Mouse (Mus musculus): ENCODE data around the gene Gm21976. TPM values are rescaled to one million over a fixed set of nuclear protein-coding genes. Genes with fewer than 3 reads are reported as not detected.

Gm21976 gene
- 2.2 and 2.8 TPM in 2 replicates for polyA plus RNA-seq (2012; rRNA removed)

- no peak for DNase-seq (ENCODE audit: low read depth)
Observed at GRCm38 (mm10) chr13:98279686-98280085, at the start of gene Gm21976. Gene Gm21976 (plus strand): TSS chr13:98279887.

GRCm38 (mm10) chr13:98230511-98230910 is 49.2 kb upstream of the Gm21976 start:
- DNase-seq (ENCODE audit: low read depth), result no peak

GRCm38 (mm10) chr13:98235451-98235850 is 44.2 kb upstream of the Gm21976 start:
- no peak for DNase-seq (ENCODE audit: low read depth)

- DNase-seq (ENCODE audit: low read depth), result no peak
Observed at GRCm38 (mm10) chr13:98239978-98240641, 39.6 kb upstream of the Gm21976 start.

- DNase-seq (ENCODE audit: low read depth), result no peak
Observed at GRCm38 (mm10) chr13:98241531-98242282, 38.0 kb upstream of the Gm21976 start.

- DNase-seq (ENCODE audit: low read depth), result no peak
Observed at GRCm38 (mm10) chr13:98244571-98245350, 34.9 kb upstream of the Gm21976 start.

- no peak for DNase-seq (ENCODE audit: low read depth)
Observed at GRCm38 (mm10) chr13:98245386-98245785, 34.3 kb upstream of the Gm21976 start.

GRCm38 (mm10) chr13:98249594-98249993 is 30.1 kb upstream of the Gm21976 start:
- no peak for DNase-seq (ENCODE audit: low read depth)

- DNase-seq (ENCODE audit: low read depth), result no peak
Observed at GRCm38 (mm10) chr13:98254921-98255320, 24.8 kb upstream of the Gm21976 start.

GRCm38 (mm10) chr13:98262636-98263457 is 16.8 kb upstream of the Gm21976 start, which contains the start of the genes Utp15 and Ankra2:
Gene Utp15 (minus strand): TSS chr13:98263041.
Gene Ankra2 (plus strand): TSS chr13:98263074.
- DNase-seq (ENCODE audit: low read depth), result peak; percentile 77

- DNase-seq (ENCODE audit: low read depth), result no peak
Observed at GRCm38 (mm10) chr13:98263458-98263987, 16.2 kb upstream of the Gm21976 start.

GRCm38 (mm10) chr13:98264111-98264510 is 15.6 kb upstream of the Gm21976 start:
- no peak for DNase-seq (ENCODE audit: low read depth)

GRCm38 (mm10) chr13:98274023-98274422 is 5.7 kb upstream of the Gm21976 start:
- no peak for DNase-seq (ENCODE audit: low read depth)

GRCm38 (mm10) chr13:98275646-98276045 is 4.0 kb upstream of the Gm21976 start:
- no peak for DNase-seq (ENCODE audit: low read depth)

GRCm38 (mm10) chr13:98276253-98276652 is 3.4 kb upstream of the Gm21976 start:
- DNase-seq (ENCODE audit: low read depth), result no peak

GRCm38 (mm10) chr13:98277501-98277900 is 2.2 kb upstream of the Gm21976 start:
- no peak for DNase-seq (ENCODE audit: low read depth)

GRCm38 (mm10) chr13:98280990-98281650 is 1.4 kb downstream of the Gm21976 start:
- no peak for DNase-seq (ENCODE audit: low read depth)

- no peak for DNase-seq (ENCODE audit: low read depth)
Observed at GRCm38 (mm10) chr13:98290719-98291118, 11.0 kb downstream of the Gm21976 start.

GRCm38 (mm10) chr13:98291712-98292111 is 12.0 kb downstream of the Gm21976 start:
- no peak for DNase-seq (ENCODE audit: low read depth)

- DNase-seq (ENCODE audit: low read depth), result no peak
Observed at GRCm38 (mm10) chr13:98296072-98296471, 16.4 kb downstream of the Gm21976 start.
